Mouse (Mus musculus) bone marrow, adult 2 months (tissue): ENCODE measurements around the gene Hoxb2.

ENCODE experiments used
- CTCF ChIP-seq: fragments of 200-500 bp; IDR thresholded peaks from 2 replicates; pipeline ENCODE4 v1.5.1; 2011; ENCODE audit warnings: low read length, control low read depth; ENCODE audit not compliant: control insufficient read depth, insufficient read depth
- POLR2A ChIP-seq: fragments of 200-500 bp; IDR thresholded peaks from 2 replicates; pipeline ENCODE4 v1.6.1; 2011; ENCODE audit warnings: low read depth, mild to moderate bottlenecking, control low read depth, low read length, borderline replicate concordance; ENCODE audit not compliant: control insufficient read depth

GRCm38 (mm10) chr11:96328605-96329004, 21.7 kb upstream of the Hoxb2 start:
- TF ChIP-seq CTCF: no peak
- TF ChIP-seq POLR2A: no peak
